Mouse (Mus musculus) CH12.LX (cell line): Measurements from ENCODE around the gene Olfr1423.

Source experiments
- CHD2 ChIP-seq: IDR thresholded peaks from 2 replicates; pipeline ENCODE4 v1.6.1; 2011; ENCODE audit warnings: low read length, improper control_type of control experiment
- CTCF ChIP-seq, 2 experiments: IDR thresholded peaks in 1 of 2; conservative IDR thresholded peaks in 1 of 2; 2 replicates each; pipeline ENCODE4 v1.5.1; 2011 to 2012; ENCODE audit warnings: low read depth in 2 of 2, low read length in 2 of 2, improper control_type of control experiment in 1 of 2, inconsistent platforms in 1 of 2, mild to moderate bottlenecking in 1 of 2, moderate library complexity in 1 of 2
- EP300 ChIP-seq: IDR thresholded peaks from 2 replicates; pipeline ENCODE4 v1.6.1; 2011; ENCODE audit warnings: low read length, improper control_type of control experiment
- KAT2A ChIP-seq: IDR thresholded peaks from 2 replicates; pipeline ENCODE4 v1.6.1; 2012; ENCODE audit warnings: low read length, improper control_type of control experiment, inconsistent platforms; ENCODE audit not compliant: insufficient replicate concordance
- NELFE ChIP-seq: IDR thresholded peaks from 2 replicates; pipeline ENCODE4 v1.6.1; 2011; ENCODE audit warnings: low read depth, low read length, improper control_type of control experiment

DNA sequence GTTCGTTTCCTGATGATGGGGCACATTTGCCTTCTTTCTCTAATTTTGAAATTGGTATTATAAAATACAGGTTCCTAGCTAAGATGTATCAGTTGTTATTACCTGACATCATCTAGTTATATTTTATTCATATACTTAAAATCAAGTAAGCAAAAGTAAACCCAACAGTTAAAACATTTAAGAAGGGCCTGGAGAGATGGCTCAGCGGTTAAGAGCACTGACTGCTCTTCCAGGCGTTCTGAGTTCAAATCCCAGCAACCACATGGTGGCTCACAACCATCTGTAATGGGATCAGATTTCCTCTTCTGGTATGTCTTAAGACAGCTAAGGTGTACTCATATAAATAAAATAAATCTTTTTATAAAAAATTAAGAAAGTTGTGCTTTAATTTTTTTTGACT is 53.3 kb downstream of the Olfr1423 start:
- TF ChIP-seq EP300 (no peak), KAT2A (no peak), CTCF (conservative IDR thresholded peaks at IDR 0.05 in 1 of 2, IDR thresholded peaks at IDR 0.05 in 1 of 2; ENCODE audit: low read depth in 2 of 2, low read length in 2 of 2) (no peak), CHD2 (no peak), NELFE (no peak)
